Mouse (Mus musculus) thymus, postnatal 4 days (tissue): ENCODE measurements around the gene Olfr1381.
"Not testable (repeated sequence)": the region's sequence is repeated elsewhere in the genome, so short reads cannot be mapped to it uniquely, and the experiment has no call there.

ENCODE experiments used
- DNase-seq: peaks from one replicate; pipeline ENCODE4 v3.0.0; 2021

Olfr1381 gene

DNA sequence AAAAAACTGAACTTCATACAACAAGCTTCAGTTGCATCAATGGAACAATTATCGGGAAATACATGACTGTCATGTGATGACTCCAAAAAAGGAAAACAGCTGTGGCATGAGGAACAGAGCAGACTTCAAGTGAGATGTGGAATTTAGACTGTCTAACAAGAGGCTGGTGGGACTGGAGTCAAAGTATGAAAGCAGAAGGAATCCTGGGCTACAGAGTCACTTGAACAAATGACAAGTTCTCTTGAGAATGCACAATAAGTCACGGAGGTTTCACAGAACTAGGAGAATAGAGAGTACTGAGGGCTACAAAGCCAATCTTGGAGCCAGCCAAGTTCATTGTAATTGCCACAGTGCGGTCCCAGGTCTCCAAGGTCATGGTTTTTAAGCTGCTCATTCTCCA lies at the start of gene Olfr1381:
Gene Olfr1381, plus strand, starts transcription at position 301 of the 400 bp plus-strand sequence.
- not testable (repeated sequence) for DNase-seq

- no peak for DNase-seq
Observed at GRCm38 (mm10) chr11:49518086-49518485, 25.2 kb upstream of the Olfr1381 start.

DNA sequence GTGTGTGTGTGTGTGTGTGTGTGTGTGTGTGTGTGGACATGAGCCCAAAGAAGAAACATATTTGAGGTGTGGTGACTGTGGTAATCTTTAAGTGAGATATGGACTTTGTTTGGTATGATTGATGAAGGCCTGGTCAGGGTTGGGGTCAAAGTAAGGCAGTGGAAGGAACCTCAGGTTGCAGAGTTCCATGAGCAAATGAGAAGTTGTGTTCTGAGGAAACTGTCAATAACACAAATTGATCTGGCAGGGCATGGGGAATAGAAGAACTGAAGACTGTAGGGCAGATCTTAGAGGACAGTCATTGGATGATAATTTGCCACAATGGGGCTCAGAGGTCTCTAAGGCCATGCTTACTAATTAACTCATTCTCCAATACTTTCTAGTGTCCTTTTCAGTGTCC lies 23.9 kb upstream of the Olfr1381 start, which contains the start of gene Olfr1383:
Gene Olfr1383, plus strand, starts transcription at position 301 of the 400 bp plus-strand sequence.
- DNase-seq = no peak

DNA sequence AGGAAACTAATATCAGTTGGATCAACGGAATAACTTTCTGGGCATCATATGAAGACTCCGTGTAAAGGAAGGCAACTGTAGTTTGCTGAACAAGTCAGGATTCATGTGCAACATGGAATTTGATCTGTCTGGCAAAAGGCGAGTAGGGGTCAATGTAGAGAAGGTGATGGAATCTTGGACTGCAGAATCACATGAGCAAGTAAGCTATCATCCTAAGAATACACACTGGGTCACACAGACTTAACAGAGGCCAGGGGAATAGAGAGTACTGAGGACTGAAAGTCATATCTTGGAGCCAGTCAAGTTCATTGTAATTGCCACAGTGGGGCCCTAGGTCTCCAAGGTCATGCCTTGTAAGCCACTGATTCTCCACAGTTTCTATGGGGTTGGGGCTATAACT lies 15.3 kb upstream of the Olfr1381 start, which contains the start of gene Olfr1382:
Gene Olfr1382, plus strand, starts transcription at position 301 of the 400 bp plus-strand sequence.
- no peak for DNase-seq

GRCm38 (mm10) chr11:49532761-49533160 lies 10.5 kb upstream of the Olfr1381 start:
- DNase-seq = no peak

DNA sequence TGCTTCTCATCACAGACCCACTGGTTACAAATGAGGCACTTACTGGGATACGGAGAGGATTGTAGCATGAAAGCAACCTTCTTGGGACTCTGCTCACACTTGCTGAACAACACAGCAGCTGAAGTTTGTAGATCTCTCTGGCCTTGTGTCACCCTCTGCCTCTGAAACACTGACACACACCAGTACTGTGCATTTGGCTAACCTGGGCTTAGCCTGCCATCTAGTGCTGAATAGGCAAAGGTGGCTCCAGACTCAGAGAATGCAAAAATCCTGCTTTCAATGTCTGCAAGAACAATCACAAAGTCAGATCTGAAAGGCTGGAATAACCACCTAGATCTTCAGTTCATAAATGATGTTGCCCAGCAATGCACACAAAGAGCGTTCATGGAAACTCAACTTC lies 6.6 kb upstream of the Olfr1381 start:
- DNase-seq = not testable (repeated sequence)

DNA sequence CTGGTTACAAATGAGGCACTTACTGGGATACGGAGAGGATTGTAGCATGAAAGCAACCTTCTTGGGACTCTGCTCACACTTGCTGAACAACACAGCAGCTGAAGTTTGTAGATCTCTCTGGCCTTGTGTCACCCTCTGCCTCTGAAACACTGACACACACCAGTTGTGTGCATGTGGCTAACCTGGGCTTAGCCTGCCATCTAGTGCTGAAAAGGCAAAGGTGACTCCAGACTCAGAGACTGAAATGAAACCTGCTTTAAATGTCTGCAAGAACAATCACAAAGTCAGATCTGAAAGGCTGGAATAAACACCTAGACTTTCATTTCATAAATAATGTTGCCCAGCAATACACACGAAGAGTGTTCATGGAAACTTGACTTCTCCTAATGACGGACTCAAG lies 10.8 kb downstream of the Olfr1381 start:
- DNase-seq = not testable (repeated sequence)

DNA sequence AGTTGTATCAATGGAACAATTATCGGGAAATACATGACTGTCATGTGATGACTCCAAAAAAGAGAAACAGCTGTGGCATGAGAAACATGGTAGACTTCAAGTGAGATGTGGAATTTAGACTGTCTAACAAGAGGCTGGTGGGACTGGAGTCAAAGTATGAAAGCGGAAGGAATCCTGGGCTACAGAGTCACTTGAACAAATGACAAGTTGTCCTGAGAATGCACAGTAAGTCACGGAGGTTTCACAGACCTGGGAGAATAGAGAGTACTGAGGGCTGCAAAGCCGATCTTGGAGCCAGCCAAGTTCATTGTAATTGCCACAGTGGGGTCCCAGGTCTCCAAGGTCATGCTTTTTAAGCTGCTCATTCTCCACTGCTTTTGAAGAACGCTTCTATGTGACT lies 13.3 kb downstream of the Olfr1381 start, which contains the start of gene Olfr1380:
Gene Olfr1380, plus strand, starts transcription at position 301 of the 400 bp plus-strand sequence.
- DNase-seq = not testable (repeated sequence)

GRCm38 (mm10) chr11:49575054-49575453 lies 31.8 kb downstream of the Olfr1381 start:
- not testable (repeated sequence) for DNase-seq

GRCm38 (mm10) chr11:49580452-49580851 lies 37.2 kb downstream of the Olfr1381 start:
- DNase-seq = not testable (repeated sequence)

- no peak for DNase-seq
Observed at GRCm38 (mm10) chr11:49590213-49590612, 47.0 kb downstream of the Olfr1381 start.

GRCm38 (mm10) chr11:49597149-49597548 lies 53.9 kb downstream of the Olfr1381 start:
- not testable (repeated sequence) for DNase-seq
